Mouse (Mus musculus): Measurements from ENCODE around the gene Defb25. TPM values are rescaled to one million over a fixed set of nuclear protein-coding genes. Genes with fewer than 3 reads are reported as not detected.

The Defb25 gene
- polyA plus RNA-seq, 1 experiment from 2014 or later, result 1.2 TPM

Other genes starting within 250 kb of the Defb25 start
- gene Nrsn2, start 246.4 kb downstream of the Defb25 start, polyA plus RNA-seq (2014; fragmentation: Nextera tagmentation; extraction: Ambion mirVana), result 3.8 and 5.5 TPM in 2 replicates
- gene Sox12, start 225.0 kb downstream of the Defb25 start, polyA plus RNA-seq (2014; fragmentation: Nextera tagmentation; extraction: Ambion mirVana), result 12.9 and 13.9 TPM in 2 replicates
- gene Zcchc3, start 208.0 kb downstream of the Defb25 start, polyA plus RNA-seq (2014; fragmentation: Nextera tagmentation; extraction: Ambion mirVana), result 50.9 and 55.4 TPM in 2 replicates
- gene 6820408C15Rik, start 207.5 kb downstream of the Defb25 start, polyA plus RNA-seq (2014; fragmentation: Nextera tagmentation; extraction: Ambion mirVana), result 1.4 and 1.5 TPM in 2 replicates
- not detected in 2 replicates for gene Defb23, start 158.4 kb downstream of the Defb25 start, polyA plus RNA-seq (2014; fragmentation: Nextera tagmentation; extraction: Ambion mirVana)
- gene Defb20, start 146.0 kb downstream of the Defb25 start, polyA plus RNA-seq (2014; fragmentation: Nextera tagmentation; extraction: Ambion mirVana), result not detected in 2 replicates
- not detected in 2 replicates for gene Defb22, start 132.9 kb downstream of the Defb25 start, polyA plus RNA-seq (2014; fragmentation: Nextera tagmentation; extraction: Ambion mirVana)
- gene Defb26, start 111.4 kb downstream of the Defb25 start, polyA plus RNA-seq (2014; fragmentation: Nextera tagmentation; extraction: Ambion mirVana), result not detected in 2 replicates
- gene Defb28, start 104.8 kb downstream of the Defb25 start, polyA plus RNA-seq (2014; fragmentation: Nextera tagmentation; extraction: Ambion mirVana), result not detected in 2 replicates
- not detected in 2 replicates for gene Defb29, start 83.0 kb downstream of the Defb25 start, polyA plus RNA-seq (2014; fragmentation: Nextera tagmentation; extraction: Ambion mirVana)
- not detected in 2 replicates for gene Gm17416, start 53.7 kb downstream of the Defb25 start, polyA plus RNA-seq (2014; fragmentation: Nextera tagmentation; extraction: Ambion mirVana)
- gene Defb21, start 50.3 kb downstream of the Defb25 start, polyA plus RNA-seq (2014; fragmentation: Nextera tagmentation; extraction: Ambion mirVana), result not detected in 2 replicates
- 1.5 TPM in 1 of 2 replicates, not detected in the other for gene Defb19, start 42.7 kb downstream of the Defb25 start, polyA plus RNA-seq (2014; fragmentation: Nextera tagmentation; extraction: Ambion mirVana)
- gene Defb45, start 23.7 kb downstream of the Defb25 start, polyA plus RNA-seq (2014; fragmentation: Nextera tagmentation; extraction: Ambion mirVana), result not detected in 2 replicates
- not detected in 2 replicates for gene Defb36, start 18.7 kb downstream of the Defb25 start, polyA plus RNA-seq (2014; fragmentation: Nextera tagmentation; extraction: Ambion mirVana)
- 5.8 and 6.1 TPM in 2 replicates for gene Rem1, start 3.9 kb upstream of the Defb25 start, polyA plus RNA-seq (2014; fragmentation: Nextera tagmentation; extraction: Ambion mirVana)
- 92.3 and 92.8 TPM in 2 replicates for gene H13, start 46.4 kb upstream of the Defb25 start, polyA plus RNA-seq (2014; fragmentation: Nextera tagmentation; extraction: Ambion mirVana)
- 22.2 and 29.2 TPM in 2 replicates for gene Mcts2, start 64.0 kb upstream of the Defb25 start, polyA plus RNA-seq (2014; fragmentation: Nextera tagmentation; extraction: Ambion mirVana)
- gene Id1, start 113.2 kb upstream of the Defb25 start, polyA plus RNA-seq (2014; fragmentation: Nextera tagmentation; extraction: Ambion mirVana), result 95.3 and 98.1 TPM in 2 replicates
- gene Cox4i2, start 131.1 kb upstream of the Defb25 start, polyA plus RNA-seq (2014; fragmentation: Nextera tagmentation; extraction: Ambion mirVana), result 22.4 and 22.5 TPM in 2 replicates
- gene Bcl2l1, start 208.7 kb upstream of the Defb25 start, polyA plus RNA-seq (2014; fragmentation: Nextera tagmentation; extraction: Ambion mirVana), result 69.8 and 73.1 TPM in 2 replicates
- gene Tpx2, start 224.9 kb upstream of the Defb25 start, polyA plus RNA-seq (2014; fragmentation: Nextera tagmentation; extraction: Ambion mirVana), result 81.0 and 88.3 TPM in 2 replicates